Mouse (Mus musculus) spleen, adult 2 months (tissue): Measurements from ENCODE around the gene Zdhhc4. TPM values are rescaled to one million over a fixed set of nuclear protein-coding genes. Genes with fewer than 3 reads are reported as not detected.

Experiments
- DNase-seq, 2 experiments: peaks; one replicate each; pipeline versions ENCODE4 v3.0.0 to v3.0.0-alpha.2; 2012 to 2021; ENCODE audit warnings: low spot score in 2 of 2, low read depth in 1 of 2
- H3K27ac ChIP-seq: fragments of 200-500 bp; 2 replicates; pipeline ENCODE4 v1.5.1; 2012; ENCODE audit warnings: low read length, inconsistent platforms; ENCODE audit not compliant: insufficient read depth
- H3K27me3 ChIP-seq: fragments of 200-500 bp; 2 replicates; pipeline ENCODE4 v1.6.1; 2012; ENCODE audit warnings: mild to moderate bottlenecking, moderate library complexity, low read length, inconsistent platforms; ENCODE audit not compliant: control insufficient read depth, insufficient read depth
- H3K36me3 ChIP-seq: fragments of 200-500 bp; 2 replicates; pipeline ENCODE4 v1.6.1; 2012; ENCODE audit warnings: mild to moderate bottlenecking, low read length, inconsistent platforms; ENCODE audit not compliant: control insufficient read depth, insufficient read depth
- H3K4me1 ChIP-seq: fragments of 200-500 bp; 2 replicates; pipeline ENCODE4 v1.6.1; 2011; ENCODE audit warnings: inconsistent platforms; ENCODE audit not compliant: control insufficient read depth, insufficient read depth, insufficient read length
- H3K4me3 ChIP-seq: fragments of 200-500 bp; 2 replicates; pipeline ENCODE4 v1.5.1; 2011; ENCODE audit warnings: mild to moderate bottlenecking, inconsistent platforms; ENCODE audit not compliant: insufficient read depth, insufficient read length; ENCODE audit errors: extremely low read depth
- CTCF ChIP-seq: fragments of 200-500 bp; IDR thresholded peaks from 2 replicates; pipeline ENCODE4 v1.5.1; 2011; ENCODE audit warnings: mild to moderate bottlenecking, inconsistent platforms; ENCODE audit not compliant: insufficient read depth, insufficient read length, insufficient replicate concordance; ENCODE audit errors: extremely low read depth
- POLR2A ChIP-seq: fragments of 200-500 bp; IDR thresholded peaks from 2 replicates; pipeline ENCODE4 v1.6.1; 2011; ENCODE audit warnings: low read depth, low read length, inconsistent platforms
- WGBS: fragments of 180-500 bp; shearing (Covaris S2); methylation state at CpG from one replicate; pipeline ENCODE4 v1.1.7; 2018; 5-methylcytosine and 5-hydroxymethylcytosine counted together
- polyA plus RNA-seq: library from polyadenylated mRNA; depleted of rRNA; stranded (reverse); fragments of >200 nt; gene quantifications from 2 replicates; pipeline ENCODE4 v1.2.3, GENCODE M21; 2012

The Zdhhc4 gene
- polyA plus RNA-seq, 1 experiment, result 55.2 TPM

GRCm38 (mm10) chr5:143298391-143298790, 30.7 kb downstream of the Zdhhc4 start:
- no peak overlapping the region for H3K4me3 ChIP-seq
- peaks cover 3% of the 10 kb centered on the region; the same call in 1 of the 2 replicates for H3K4me1 ChIP-seq
- DNase-seq, result no peak
- H3K27ac ChIP-seq, result no peak overlapping the region
- H3K36me3 ChIP-seq, result peaks cover 22% of the 10 kb centered on the region
- WGBS, result 93% methylated on average over 7 of the region's 7 CpGs
- H3K27me3 ChIP-seq, result peaks cover 5% of the 10 kb centered on the region
- TF ChIP-seq POLR2A (no peak), CTCF (no peak)

DNA sequence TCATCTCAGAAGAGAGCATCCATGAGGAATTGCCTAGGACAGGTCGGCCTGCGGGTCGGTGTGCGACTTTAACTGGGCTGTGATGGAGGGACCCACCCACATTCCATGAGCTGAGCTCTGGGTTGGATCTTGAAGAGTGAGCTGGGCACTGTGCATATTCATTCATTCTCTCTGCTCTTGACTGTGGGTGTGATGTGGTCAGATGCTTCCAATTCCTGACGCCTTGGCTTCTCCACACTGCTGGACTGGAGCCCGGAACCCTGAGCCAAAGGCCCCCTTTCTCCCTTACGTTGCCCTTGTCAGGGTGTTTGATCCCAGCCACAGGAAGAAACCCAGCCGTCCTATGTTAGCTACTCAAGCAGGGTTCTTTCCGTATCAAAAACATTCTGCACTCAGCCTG, 31.1 kb downstream of the Zdhhc4 start:
- DNase-seq, result no peak
- peaks cover 9% of the 10 kb centered on the region for H3K27me3 ChIP-seq

DNA sequence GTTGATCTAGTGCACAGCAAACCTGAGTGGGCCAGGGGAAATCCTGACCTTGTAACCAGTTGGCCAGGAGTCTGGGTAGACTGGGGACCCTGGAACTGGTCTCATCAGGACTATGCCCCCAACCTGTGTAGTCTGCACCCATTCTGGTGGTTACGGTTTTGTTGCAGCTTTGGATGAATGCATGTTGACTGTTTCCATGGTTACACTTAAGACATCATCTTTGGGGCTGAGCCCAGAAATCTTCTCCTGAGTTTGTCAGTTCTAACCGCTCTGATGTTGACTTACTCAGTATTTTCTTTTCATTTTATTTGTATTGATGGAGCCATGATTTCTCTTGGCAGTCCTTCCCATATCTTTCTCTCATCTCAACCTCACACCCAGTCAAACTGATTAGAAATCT, 33.7 kb downstream of the Zdhhc4 start:
- TF ChIP-seq CTCF, result no peak
- no peak for TF ChIP-seq POLR2A
- H3K4me3 ChIP-seq, result no peak overlapping the region
- WGBS, result 90% methylated on average over 2 of the region's 2 CpGs
- peaks cover 11% of the 10 kb centered on the region for H3K27me3 ChIP-seq
- H3K4me1 ChIP-seq, result peaks cover 4% of the 10 kb centered on the region; the same call in 1 of the 2 replicates
- H3K27ac ChIP-seq, result no peak overlapping the region
- DNase-seq, result no peak
- peaks cover 3% of the 10 kb centered on the region; the same call in 1 of the 2 replicates for H3K36me3 ChIP-seq

More for the DNA sequence above, 31.1 kb downstream of the Zdhhc4 start:
- peaks cover 4% of the 10 kb centered on the region; the same call in 1 of the 2 replicates for H3K4me1 ChIP-seq
- TF ChIP-seq POLR2A (no peak), CTCF (no peak)
- H3K4me3 ChIP-seq, result no peak overlapping the region
- peaks cover 19% of the 10 kb centered on the region for H3K36me3 ChIP-seq
- H3K27ac ChIP-seq, result no peak overlapping the region
- 91% methylated on average over 9 of the region's 9 CpGs for WGBS

DNA sequence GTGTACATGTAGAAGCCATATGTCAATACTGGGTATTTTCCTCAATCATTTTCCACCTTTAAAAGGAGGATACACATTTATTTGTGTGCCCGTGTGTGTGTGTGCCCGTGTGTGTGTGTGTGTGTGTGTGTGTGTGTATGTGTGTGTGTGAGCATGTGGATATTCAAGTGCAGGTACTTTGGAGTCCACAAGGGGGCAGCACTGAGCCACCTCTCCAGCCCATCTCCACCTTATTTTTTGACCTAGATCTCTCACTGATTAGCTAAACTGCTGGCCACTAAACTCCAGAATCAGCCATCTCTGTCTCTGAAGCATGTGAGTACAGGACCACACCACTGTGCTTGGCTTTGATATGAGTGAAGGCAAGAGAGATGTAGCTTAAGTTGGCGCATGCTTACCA, 34.2 kb downstream of the Zdhhc4 start:
- 81% methylated on average over 3 of the region's 3 CpGs for WGBS
- Histone ChIP-seq H3K36me3 (peaks cover 2% of the 10 kb centered on the region; the same call in 1 of the 2 replicates), H3K27ac (no peak overlapping the region), H3K27me3 (peaks cover 11% of the 10 kb centered on the region), H3K4me3 (no peak overlapping the region), H3K4me1 (peaks cover 4% of the 10 kb centered on the region; the same call in 1 of the 2 replicates)
- TF ChIP-seq CTCF (no peak), POLR2A (no peak)
- DNase-seq, result no peak

DNA sequence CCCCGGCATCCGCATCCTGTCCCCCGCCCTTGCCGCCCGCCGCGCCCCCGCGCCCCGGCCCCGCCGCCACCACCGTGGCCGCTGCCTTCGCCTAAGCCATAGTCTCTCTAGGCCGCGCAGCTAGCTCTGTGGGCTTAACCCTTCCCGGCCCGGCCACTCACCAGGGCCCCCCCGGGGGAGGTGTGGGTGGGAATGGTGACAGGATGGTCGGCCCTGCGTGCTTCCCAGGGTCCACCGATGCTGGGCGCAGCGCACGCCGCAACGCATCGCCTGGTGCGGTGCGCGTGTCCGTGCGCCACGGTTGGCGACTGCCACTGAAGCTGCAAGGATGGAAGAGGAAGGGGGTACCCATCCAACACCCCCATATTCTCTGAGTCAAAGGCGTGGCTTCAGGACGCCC, 35.7 kb downstream of the Zdhhc4 start, which contains the start of gene Zfp853:
Gene Zfp853, minus strand, starts transcription at position 220 of the 400 bp plus-strand sequence.
- TF ChIP-seq CTCF, result no peak
- TF ChIP-seq POLR2A, result no peak
- DNase-seq, result no peak
- no peak within 1 kb of the TSS for H3K4me3 ChIP-seq
- no peaks in the 10 kb centered on the region for H3K36me3 ChIP-seq
- no peak within 1 kb of the TSS for H3K27ac ChIP-seq
- H3K27me3 ChIP-seq, result peaks cover 11% of the 10 kb centered on the region
- WGBS, result 6% methylated on average over 35 of the region's 38 CpGs
- H3K4me1 ChIP-seq, result peaks cover 4% of the 10 kb centered on the region; the same call in 1 of the 2 replicates

DNA sequence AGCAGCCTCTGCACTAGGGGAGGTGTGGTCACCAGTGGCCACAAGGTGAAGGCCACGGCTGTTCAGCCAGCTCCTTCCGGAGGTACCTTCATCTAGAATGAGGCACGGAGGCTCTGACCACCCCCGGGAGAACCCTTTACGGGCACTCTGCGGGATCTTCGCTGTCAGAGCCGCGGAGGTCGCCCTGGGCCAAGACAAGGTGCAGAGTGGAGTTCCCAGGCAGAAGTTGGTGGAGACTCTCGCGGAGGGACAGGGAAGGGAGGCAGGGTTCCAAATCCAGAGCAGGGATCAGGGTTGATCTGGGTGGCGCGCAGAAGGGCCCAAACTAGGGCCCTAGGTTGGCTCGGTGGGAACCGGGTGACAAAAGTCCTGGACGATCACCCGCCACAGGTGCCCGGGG, 36.2 kb downstream of the Zdhhc4 start:
- DNase-seq, result no peak
- 5% methylated on average over 15 of the region's 19 CpGs for WGBS
- H3K4me1 ChIP-seq, result peaks cover 4% of the 10 kb centered on the region; the same call in 1 of the 2 replicates
- TF ChIP-seq POLR2A, result no peak
- TF ChIP-seq CTCF, result no peak
- peaks cover 11% of the 10 kb centered on the region for H3K27me3 ChIP-seq
- no peak overlapping the region for H3K27ac ChIP-seq
- no peak overlapping the region for H3K4me3 ChIP-seq
- H3K36me3 ChIP-seq, result no peaks in the 10 kb centered on the region

DNA sequence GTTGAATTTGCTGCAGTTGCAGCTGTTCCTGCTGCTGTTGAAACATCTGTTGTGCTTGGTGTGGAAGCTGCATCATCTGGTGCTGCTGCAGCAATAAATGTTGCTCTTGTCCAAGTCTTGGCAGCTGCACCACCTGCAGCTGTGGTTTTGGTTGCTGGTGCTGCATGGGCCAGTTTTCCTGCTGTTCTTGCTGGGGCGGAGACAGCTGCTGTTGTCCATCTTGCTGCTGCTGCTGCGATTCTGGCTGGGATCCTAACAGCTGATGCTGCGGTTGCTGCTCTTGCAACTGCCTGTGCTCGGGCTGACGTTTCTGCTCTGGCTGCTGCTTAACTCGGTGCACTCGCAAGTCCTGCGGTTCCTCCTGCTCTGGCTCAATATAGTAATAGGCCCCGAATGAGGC, 39.8 kb downstream of the Zdhhc4 start:
- WGBS, result 73% methylated on average over 9 of the region's 9 CpGs
- no peak for DNase-seq
- TF ChIP-seq CTCF (no peak), POLR2A (no peak)
- no peak overlapping the region for H3K27ac ChIP-seq
- H3K4me1 ChIP-seq, result peaks cover 8% of the 10 kb centered on the region; the same call in 1 of the 2 replicates
- H3K4me3 ChIP-seq, result no peak overlapping the region
- H3K36me3 ChIP-seq, result no peaks in the 10 kb centered on the region
- H3K27me3 ChIP-seq, result peaks cover 14% of the 10 kb centered on the region
